Mouse (Mus musculus) cortical plate, adult 2 months (tissue): ENCODE measurements around the gene Gata2.

Experiments
- CTCF ChIP-seq: fragments of 200-500 bp; IDR thresholded peaks from 2 replicates; pipeline ENCODE4 v1.5.1; 2011; ENCODE audit warnings: mild to moderate bottlenecking, control low read depth, low read length; ENCODE audit not compliant: insufficient read depth; ENCODE audit errors: extremely low read depth
- POLR2A ChIP-seq: fragments of 200-500 bp; IDR thresholded peaks from 2 replicates; pipeline ENCODE4 v1.6.1; 2011; ENCODE audit warnings: mild to moderate bottlenecking, low read length, control low read depth; ENCODE audit not compliant: insufficient read depth; ENCODE audit errors: extremely low read depth

DNA sequence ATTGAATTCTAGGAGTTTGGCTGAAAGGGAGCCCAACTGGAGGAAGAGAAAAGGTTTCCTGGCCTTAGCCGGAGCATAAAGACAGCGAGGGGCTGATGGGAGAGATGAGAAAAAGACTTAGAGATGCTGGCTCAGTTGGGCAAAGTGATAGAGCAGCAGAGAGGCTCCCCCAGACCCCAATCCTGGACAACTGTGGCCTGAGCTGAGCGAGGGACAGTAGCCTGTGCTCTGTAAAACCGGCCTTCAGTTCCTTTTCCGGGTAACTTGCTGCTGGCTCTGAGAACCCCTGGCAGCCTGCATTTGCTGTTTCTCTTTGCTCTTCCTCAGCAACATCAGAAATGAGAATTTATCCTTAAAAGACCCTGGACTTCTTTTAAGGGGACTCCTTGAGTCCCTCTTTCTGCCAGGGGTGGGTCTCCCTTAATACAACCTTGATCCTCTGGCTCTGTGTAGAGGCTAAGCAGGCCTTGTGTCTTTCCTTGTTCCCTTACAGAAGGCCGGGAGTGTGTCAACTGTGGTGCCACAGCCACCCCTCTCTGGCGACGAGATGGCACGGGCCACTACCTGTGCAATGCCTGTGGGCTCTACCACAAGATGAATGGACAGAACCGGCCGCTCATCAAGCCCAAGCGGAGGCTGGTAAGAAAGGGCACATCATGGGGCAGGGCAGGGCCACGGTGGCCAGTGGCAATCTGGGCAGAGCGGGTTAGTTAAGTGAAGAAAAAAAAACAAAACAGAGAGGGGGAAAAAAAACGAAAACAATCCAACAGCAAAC is 8.4 kb downstream of the Gata2 start:
- TF ChIP-seq CTCF (no peak), POLR2A (no peak)
